Mouse (Mus musculus): ENCODE results near the gene Hist1h4a.
"Not testable (repeated sequence)": the region's sequence is repeated elsewhere in the genome, so short reads cannot be mapped to it uniquely, and the experiment has no call there.

Hist1h4a gene

DNA sequence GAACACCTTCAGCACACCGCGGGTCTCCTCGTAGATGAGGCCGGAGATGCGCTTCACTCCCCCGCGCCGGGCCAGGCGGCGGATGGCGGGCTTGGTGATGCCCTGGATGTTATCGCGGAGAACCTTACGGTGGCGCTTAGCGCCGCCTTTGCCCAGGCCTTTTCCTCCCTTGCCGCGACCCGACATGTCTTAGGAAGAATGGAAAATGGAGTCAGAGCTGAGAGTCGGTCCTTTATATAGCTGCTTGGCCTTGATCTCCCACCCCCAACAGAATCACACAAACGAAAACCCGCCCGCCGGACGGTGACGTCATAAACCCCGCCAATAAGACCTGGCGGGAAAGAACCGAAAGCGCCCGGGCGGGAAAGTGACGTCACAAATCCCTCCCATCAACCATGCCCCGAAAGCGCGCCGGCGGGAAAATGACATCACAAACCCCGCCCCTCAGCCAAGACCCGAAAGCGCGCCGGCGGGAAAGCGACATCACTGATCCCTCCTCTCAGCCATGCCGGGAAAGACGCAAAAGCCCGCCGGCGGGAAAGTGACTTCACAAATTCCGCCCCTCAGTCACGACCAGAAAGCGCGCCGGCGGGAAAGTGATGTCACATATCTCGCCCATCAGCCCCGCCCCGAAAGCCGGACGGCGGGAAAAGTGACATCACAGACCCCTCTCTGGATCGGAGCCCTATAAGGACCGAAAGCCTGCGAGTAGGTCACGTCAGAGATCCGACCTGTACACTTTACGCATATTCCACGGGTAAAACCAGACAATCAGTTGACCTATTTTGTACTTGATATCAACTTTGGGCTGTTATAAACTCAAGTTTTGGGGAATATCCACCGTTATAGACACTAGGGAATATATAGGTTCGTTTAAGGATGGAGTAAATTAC is at the start of gene Hist1h4a:
Hist1h4a (minus strand) TSS at position 259 of the 893 bp plus-strand sequence.
- peak; percentile 98 for DNase-seq (ENCODE audit: low read depth, low spot score)

DNA sequence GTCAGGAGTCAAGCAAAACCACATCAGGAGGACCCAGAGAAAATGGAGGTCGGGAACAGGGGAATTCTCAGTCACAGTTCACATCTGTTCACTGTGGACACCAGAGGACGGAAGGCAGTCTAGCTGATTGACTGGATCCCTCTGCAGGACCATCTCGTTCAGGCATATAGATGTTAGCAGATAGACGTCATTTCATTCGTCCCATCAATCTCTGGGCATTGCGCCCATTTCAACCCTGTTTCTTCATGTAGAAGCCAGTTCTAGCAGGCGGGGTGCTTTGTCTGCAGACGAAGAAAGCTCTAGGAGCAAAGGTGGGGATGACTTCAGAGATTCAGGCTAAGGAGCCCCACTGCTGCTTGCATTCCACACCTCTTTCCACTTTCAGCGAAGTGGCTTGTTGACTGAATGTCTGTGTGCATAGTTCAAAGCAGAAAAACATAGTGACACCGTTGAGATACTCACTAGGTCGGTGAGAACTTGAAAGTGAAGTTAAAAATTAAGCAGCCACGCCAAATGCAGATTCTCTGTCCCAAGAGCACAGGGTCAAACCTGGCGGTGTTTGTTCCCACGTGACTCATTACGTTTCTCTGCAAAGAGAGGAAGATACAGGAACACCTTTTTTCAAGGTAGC is 45.5 kb upstream of the Hist1h4a start, which contains the start of gene Slc17a2:
Slc17a2 (plus strand) TSS at position 572 of the 631 bp plus-strand sequence.
- DNase-seq (ENCODE audit: low read depth, low spot score) = no peak

DNA sequence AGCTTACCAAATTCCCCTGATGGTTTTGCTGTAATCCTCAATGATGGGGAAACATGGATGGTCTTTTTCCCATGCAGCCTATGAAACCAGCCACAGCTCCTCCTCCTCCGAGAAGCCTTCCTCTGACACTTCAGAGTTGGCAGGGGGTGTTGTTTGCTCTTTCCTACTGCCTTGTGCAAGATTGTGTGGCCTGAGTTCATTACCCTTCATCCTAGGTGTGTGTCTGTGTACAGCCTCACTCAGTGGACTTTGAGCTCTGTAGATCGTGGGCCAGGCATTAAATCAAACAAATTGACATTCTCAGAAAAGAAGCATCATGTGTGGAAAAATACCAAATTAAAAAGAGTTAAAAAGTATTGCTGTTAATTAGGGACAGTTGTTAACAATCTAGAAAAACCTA is 43.5 kb upstream of the Hist1h4a start:
- DNase-seq (ENCODE audit: low read depth, low spot score) = no peak

DNA sequence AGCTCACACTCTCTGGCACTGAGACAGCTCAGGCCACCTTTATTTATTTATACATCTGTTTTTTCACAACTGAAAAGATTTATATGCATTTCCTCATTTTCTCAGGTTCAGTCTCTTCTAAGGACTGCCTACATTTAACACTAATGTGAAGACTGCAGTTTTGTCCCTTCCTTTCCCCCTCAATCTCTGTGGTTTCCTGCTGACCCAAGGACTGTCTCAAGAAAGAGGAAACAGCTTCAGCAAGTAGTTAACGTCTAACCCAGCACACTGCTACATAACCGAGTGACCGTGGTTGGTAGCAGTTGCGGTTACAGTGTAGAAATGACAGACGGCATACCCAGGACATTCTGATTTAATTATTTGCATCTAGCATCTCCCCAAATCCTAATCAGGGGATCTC is 38.4 kb upstream of the Hist1h4a start:
- DNase-seq (ENCODE audit: low read depth, low spot score) = no peak

DNA sequence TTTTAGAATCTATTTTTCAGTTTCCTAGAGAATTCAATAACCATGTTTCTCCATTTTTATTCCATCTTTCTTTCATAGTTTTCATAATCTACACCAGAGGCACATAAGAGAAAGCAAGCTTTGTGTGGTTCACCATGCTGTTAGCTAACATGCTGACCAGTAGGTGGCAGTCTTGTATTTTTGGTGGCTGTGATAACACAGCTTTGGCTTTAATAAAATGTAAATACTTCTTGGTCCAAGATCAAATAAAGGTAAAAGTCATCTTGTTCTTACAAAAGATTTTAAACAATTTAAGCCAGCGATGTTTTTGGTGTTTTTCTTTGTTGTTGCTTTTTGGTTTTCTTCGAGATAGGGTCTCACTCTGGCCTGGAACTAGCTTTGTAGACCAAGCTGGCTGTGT is 31.5 kb upstream of the Hist1h4a start:
- peak; percentile 49 for DNase-seq (ENCODE audit: low read depth, low spot score)

DNA sequence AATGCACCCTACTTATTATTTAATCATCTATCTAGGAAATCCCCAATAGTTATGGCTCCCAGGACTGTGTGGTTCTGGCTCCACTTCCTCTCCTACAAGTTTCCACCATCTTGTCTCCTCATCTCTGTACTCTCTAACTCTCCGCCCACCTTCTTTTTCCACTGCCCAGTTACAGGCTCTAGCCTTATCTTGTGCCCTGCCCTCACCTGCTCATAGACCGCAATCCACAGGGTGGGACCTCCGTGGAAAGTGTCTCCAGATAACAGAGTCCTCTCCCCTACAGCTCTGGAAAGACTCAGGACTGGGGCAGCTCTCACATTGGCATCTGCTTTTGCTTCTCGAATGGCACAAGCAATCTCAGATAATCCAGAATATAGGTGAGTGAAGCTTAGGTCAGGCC is 18.0 kb upstream of the Hist1h4a start:
- no peak for DNase-seq (ENCODE audit: low read depth, low spot score)

DNA sequence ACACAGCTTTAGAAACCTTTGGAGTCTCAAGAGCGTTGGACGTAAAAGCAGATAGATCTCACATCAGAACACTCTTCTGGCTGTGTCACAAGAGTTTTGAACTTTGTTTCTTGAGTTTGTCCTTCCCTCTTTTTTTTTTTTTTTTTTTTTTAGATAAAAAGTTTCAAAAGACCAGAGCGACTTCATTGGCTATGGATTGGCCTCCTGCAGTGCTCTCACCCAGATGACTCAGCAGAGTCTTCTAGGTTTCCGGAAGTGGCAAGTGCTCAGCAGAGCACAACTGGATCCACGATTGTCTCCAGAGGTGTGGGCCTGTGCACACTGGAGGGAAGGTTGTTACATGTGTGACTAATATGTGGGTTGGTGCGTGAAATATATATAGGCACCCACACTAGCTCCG is 17.3 kb upstream of the Hist1h4a start:
- peak; percentile 21 for DNase-seq (ENCODE audit: low read depth, low spot score)

DNA sequence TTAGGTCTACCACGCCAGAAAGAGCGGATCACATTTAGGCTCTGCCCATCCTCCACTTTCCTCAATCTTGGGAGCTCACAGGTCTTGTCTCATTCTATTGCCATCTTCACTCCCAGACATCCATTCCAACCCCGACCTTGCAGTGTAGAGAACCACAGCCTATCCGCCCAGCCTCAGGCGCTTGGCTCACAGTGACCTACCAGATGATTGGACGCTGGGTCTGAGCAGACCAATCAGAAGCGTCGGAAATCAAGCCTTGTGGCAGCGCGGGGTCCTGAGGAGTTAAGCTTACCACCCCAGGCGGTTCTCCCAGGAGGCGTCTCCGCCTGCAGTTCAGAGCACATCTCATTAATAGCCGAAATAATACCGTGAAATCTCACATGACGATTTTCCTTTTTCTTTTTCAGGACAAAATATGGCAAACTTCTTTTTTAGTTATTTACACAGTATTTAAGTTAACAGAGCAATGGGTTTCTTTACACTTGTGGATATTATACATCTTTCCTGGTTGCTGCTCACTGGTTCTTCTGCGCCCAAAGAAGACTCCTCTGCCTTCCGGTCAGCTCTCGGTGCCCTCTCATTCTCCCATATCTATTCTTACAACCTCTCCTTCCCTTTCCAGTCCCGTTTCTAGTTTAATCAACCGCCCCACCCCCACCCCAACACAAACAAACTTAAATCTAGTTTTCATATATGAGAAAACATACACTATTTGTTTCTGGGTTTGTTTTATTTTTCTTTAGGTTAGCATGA is 11.7 kb upstream of the Hist1h4a start:
- peak; percentile 94 for DNase-seq (ENCODE audit: low read depth, low spot score)

DNA sequence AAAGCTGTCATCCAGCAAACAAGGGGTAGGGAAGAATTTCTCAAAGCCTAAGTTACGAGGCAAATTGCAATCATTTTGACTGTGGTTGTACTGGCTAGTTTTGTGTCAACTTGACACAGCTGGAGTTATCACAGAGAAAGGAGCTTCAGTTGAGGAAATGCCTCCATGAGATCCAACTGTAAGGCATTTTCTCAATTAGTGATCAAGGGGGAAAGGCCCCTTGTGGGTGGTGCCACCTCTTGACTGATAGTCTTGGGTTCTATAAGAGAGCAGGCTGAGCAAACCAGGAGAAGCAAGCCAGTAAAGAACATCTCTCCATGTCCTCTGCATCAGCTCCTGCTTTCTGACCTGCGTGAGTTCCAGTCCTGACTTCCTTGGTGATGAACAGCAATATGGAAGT is 8.6 kb upstream of the Hist1h4a start, which contains the start of gene Trim38:
Trim38 (plus strand) TSS at position 301 of the 400 bp plus-strand sequence.
- DNase-seq (ENCODE audit: low read depth, low spot score) = not testable (repeated sequence)

DNA sequence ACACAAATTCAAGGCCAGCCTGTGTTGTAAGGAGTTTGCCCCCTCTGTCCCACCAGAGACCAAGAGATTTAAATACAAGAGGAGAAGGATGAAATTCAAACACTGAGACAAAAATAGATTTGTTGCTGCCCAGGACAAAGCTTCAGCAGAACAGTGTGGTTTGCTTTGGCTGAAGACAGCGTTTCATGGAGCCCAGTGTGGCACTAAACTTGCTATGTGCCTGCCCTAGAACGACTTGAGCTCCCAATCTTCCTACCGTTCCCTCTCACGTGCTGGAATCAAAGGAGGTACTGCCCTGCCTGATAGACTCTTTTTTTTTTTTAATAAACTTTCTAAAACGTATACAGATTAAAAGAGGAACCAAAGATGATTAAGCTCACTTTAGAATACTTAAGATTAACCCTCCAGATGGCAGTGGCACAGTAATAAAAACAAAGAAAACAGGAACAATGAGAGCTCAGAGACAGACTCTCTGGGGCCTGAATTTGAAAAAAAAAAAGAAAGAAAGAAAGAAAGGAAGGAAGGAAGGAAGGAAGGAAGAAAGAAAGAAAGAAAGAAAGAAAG is 7.9 kb upstream of the Hist1h4a start:
- no peak for DNase-seq (ENCODE audit: low read depth, low spot score)

DNA sequence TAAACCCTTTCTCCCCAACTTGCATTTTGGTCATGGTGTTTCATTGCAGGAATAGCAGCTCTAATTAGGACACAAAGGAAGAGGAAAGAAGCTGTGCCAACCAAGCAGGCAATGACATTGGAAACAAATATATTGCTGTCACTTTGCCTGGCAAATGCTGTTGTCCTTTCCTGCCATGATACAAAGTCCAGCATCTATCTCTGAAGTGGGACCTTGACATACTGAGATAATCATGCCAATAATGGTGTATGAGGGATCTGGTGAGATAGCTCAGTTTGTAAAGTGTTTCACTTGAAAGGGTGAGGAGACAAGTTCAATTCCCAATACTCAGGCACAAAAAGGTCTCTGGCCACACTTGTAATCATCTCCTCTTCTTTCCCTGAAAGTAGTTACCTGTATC is 5.7 kb upstream of the Hist1h4a start:
- DNase-seq (ENCODE audit: low read depth, low spot score) = no peak

DNA sequence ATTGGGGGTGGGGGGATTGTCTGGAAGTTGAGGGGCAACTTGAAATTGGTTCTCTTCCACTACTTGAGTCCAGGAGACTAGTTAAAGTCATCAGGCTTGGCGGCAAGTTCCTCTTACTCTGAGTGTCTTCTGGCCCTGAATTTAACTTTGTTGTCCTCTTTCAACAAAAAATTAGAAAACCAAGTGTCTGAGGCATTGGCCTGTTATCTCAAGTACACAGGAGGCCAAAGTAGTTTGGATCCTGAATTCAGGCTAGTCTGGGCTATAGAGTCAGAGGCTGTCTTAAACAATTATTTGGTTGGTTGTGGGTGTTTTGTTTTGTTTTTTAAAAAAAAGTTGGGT is 4.1 kb upstream of the Hist1h4a start:
- DNase-seq (ENCODE audit: low read depth, low spot score) = no peak

DNA sequence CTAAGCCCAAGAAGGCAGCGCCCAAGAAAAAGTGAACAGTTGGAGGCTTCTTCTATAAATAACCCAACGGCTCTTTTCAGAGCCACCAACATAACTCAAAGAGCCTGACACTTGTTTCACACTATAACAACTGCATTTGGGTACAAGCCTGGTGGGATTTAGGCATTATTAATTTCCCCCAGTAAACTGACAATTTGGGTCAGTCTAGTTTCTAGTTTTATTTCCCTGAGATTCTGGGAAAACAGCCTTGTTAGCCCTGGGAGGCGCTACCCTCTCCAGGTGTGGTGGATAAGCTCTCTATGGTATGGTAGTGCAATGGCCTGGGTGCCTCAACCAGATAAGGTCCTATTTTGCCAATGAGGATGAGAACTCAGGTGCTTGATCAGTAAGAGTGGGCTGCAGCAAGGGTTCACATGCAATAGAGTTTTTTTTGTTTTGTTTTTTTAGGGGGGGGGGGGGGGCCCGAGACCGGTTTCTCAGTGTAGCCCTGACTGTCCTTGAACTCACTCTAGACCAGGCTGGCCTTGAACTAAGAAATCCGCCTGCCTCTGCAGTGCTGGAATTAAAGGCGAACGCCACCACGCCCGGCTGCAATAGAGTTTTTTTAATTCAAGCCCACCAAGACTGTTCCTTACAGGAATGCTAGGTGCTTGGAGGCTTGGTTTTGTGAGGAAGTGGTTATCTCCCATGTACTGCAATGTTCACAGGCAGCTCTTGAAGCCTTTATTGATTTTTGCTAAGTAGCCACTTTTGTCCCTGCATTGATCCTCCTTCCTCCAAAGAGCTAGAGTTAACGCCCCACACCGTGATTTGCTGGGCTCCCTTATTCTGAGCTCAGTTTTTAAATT is 3.5 kb upstream of the Hist1h4a start:
- DNase-seq (ENCODE audit: low read depth, low spot score) = peak; percentile 90

DNA sequence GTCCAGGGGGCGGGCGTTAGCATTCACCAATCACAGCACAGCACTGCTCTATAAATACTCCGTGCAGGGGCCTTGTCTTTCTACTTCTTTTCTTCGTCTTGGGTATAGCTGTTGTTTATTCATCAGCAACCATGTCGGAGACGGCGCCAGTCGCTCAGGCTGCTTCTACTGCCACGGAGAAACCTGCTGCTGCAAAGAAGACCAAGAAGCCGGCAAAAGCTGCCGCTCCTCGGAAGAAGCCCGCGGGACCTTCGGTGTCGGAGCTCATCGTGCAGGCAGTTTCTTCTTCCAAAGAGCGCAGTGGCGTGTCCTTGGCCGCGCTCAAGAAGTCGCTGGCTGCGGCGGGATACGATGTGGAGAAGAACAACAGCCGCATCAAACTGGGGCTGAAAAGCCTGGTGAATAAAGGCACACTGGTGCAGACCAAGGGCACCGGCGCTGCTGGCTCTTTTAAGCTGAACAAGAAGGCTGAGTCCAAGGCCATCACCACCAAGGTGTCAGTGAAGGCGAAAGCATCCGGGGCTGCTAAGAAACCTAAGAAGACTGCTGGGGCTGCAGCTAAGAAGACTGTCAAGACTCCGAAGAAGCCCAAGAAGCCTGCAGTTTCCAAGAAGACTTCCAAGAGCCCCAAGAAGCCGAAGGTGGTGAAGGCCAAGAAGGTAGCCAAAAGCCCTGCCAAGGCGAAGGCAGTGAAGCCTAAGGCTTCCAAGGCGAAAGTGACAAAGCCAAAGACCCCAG is 2.7 kb upstream of the Hist1h4a start, which contains the start of gene Hist1h1a:
Hist1h1a (plus strand) TSS at position 81 of the 738 bp plus-strand sequence.
- peak; percentile 97 for DNase-seq (ENCODE audit: low read depth, low spot score)

DNA sequence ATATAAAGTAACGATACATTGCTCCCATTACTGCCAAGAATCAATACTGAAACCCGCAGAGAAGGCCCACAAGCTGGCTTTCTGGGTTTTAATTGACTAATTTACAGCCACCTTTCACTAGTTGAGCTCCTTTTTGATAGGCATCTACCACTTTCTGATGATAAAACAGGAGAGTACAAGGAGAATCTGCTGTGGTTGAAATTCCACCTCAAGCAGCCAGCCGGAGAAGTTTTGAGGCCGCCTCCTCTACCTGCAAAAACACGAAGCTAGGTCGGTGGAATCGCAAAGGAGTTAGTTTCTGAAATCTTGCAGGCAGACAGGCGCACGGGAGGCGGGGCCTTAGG is 2.2 kb upstream of the Hist1h4a start:
- DNase-seq (ENCODE audit: low read depth, low spot score) = no peak

DNA sequence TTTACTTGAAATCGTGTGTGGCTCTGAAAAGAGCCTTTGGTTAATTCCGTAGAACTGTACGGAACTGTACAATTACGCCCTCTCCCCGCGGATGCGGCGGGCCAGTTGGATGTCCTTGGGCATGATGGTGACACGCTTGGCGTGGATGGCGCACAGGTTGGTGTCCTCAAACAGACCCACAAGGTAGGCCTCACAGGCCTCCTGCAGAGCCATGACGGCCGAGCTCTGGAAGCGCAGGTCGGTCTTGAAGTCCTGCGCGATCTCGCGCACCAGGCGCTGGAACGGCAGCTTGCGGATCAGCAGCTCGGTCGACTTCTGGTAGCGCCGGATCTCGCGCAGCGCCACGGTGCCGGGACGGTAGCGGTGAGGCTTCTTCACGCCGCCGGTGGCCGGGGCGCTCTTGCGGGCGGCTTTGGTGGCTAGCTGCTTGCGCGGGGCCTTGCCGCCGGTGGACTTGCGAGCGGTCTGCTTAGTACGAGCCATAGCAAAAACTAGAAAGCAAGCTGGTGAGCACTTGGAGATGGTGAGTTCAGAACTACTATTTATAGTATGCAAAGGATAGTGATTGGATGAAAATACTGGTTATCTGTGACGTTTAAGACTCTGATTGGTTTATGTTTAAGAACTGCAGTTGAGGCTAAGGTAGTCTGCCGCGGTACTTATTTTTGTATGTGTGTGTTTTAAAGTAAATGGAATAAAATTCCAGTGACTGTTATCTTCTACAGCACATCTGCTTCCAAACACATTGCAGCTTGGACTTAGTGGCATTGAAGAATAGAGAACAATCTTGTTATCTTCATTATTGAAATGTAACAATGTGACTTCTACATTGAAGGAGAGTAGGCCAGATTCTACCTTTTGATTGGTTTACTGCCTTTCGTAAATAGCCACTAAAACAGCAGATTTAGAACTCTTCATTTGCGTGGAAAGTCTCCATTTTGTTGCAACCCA is 1.1 kb upstream of the Hist1h4a start, which contains the start of gene Hist1h3a:
Hist1h3a (minus strand) TSS at position 516 of the 951 bp plus-strand sequence.
- DNase-seq (ENCODE audit: low read depth, low spot score) = peak; percentile 94

DNA sequence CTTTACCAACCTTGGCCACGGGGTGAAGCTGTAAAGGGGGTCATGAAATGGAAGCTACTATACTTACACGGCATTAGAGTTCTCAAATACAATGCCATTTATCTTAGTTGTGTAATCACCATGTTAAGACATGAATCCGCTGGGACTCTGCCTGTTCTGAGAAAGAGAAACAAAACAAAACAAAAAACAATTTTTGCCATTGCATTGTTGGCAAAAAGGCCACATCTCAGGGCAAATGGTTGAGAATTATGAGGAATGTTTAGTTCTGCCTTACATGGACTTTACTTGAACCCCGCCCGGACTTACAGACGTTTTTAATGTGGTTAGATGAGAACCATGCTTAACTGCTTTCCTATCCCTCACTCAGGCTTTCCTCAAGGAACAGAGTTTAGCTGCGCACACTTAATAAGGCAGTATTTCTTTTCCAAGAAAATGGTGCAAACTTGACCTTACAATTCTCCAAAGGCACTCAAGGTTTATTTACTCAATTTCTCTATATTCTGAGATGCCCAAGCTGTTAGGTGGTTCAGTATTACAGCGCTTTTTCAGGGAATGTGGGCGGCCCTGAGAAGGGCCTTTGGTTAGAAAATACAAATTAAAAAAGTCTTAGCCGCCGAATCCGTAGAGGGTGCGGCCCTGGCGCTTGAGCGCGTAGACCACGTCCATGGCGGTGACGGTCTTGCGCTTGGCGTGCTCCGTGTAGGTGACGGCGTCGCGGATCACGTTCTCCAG is 624 bp downstream of the Hist1h4a start:
- DNase-seq (ENCODE audit: low read depth, low spot score) = peak; percentile 81

DNA sequence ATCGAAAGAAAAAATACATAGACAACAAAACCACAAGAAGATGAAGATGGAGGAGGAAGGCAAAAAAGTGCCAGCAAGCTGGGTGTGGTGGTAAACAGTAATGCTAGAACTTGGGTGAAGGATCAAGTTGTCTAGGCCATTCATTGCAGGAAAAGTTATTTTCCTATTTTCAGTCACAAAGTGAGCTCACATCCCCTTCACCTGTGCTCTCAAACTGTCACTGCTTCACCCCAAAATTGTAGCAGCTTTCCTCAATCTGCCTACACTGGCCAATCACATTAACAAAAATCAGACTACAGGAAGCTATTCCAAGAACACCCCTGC is 1.2 kb downstream of the Hist1h4a start:
- no peak for DNase-seq (ENCODE audit: low read depth, low spot score)
